Mouse (Mus musculus): ENCODE data around the gene 2010111I01Rik.

- no peak for TF ChIP-seq CTCF (IDR thresholded peaks at IDR 0.05; ENCODE audit: low read depth, low read length)
- no peak for TF ChIP-seq POLR2A (IDR thresholded peaks at IDR 0.05; ENCODE audit: extremely low read depth, insufficient read depth, low read length)
Observed at GRCm38 (mm10) chr13:63188811-63189210, 224.1 kb downstream of the 2010111I01Rik start.
